Mouse (Mus musculus) adrenal gland, adult 2 months (tissue): ENCODE measurements around the gene Cntd1. TPM values are rescaled to one million over a fixed set of nuclear protein-coding genes. Genes with fewer than 3 reads are reported as not detected.

Experiments used
- DNase-seq: peaks from one replicate; pipeline ENCODE4 v3.0.0; 2021
- polyA plus RNA-seq: library from polyadenylated mRNA; depleted of rRNA; stranded (reverse); fragments of >200 nt; gene quantifications from 2 replicates; pipeline ENCODE4 v1.2.3, GENCODE M21; 2012
- total RNA-seq, 2 experiments: library from RNA; stranded (reverse); gene quantifications; 2 replicates each; pipeline ENCODE4 v1.2.3; 2021

Gene Cntd1
- total and polyA plus RNA-seq, 3 experiments = 0.11 to 0.38 (median 0.32) TPM

DNA sequence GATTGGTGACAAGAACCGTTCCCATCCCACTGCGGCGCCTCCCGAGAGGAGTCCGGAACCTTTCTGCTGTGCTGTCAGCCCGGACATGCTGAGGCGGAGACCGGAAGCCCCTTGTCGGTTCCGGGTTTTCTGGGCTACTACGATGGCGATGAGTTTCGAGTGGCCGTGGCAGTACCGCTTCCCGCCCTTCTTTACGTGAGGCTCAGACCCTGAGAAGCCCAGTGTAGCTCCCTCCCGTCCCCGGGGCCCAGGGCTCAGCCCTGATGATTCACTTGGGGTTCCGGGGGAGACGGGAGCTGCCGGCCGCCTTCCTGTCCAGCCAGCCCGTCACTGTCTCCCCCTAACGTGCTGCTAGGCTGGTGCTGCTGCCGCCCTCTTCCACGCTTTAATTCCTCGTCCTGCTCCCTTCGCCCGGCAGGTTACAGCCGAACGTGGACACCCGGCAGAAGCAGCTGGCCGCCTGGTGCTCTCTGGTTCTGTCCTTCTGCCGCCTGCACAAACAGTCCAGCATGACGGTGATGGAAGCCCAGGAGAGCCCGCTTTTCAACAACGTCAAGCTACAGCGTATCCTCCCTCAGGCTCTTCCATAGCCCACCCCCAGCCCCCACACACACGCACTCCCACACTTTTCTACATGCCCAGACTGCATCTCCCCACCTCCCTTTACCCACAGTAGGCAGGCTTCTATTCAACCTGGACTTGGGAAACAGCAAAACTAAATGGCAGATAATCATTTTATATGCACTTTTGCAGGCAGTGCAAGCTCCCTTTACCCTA, 25.0 kb upstream of the Cntd1 start, which contains the start of gene Vps25:
Gene Vps25 (plus strand): TSS at position 95 of the 777 bp plus-strand sequence.
- DNase-seq = peak; percentile 92

GRCm38 (mm10) chr11:101255826-101256775, 22.7 kb upstream of the Cntd1 start:
- DNase-seq = no peak

- no peak for DNase-seq
These were observed 19.5 kb upstream of the Cntd1 start for GRCm38 (mm10) chr11:101259261-101259712.

GRCm38 (mm10) chr11:101259948-101260825, 18.6 kb upstream of the Cntd1 start, which contains the start of gene Wnk4:
Wnk4 (plus strand) TSS chr11:101260567.
- DNase-seq = peak; percentile 80

GRCm38 (mm10) chr11:101260826-101261380, 17.9 kb upstream of the Cntd1 start:
- DNase-seq = no peak

DNA sequence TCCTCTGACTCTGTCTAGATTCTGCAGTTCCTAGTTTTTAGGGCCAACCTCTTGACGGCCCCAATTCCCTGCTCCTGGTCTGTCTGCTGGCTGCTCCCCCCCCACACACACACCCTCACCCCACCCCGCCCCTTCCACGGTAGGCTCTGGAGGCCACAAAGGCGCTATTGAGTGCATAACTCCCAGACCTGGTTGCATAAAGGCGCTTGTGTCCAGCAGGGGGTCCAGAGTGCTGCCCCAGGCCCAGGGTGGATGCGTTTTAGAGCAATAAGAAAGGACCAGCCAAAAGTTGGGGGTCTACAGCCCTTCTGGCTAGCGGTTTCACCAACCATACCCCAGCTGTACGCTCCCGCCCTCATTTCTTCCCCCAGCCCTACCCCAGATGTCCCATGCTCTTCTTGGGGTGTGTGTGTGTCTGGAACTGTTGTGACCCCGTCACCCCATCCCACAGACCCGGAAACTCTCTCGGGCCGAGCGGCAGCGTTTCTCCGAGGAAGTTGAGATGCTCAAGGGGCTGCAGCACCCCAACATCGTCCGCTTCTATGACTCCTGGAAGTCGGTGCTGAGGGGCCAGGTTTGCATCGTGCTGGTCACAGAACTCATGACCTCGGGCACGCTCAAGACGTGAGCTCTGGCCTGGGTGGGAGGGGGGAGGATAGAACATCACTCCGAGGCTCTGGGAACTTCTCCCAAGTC, 16.4 kb upstream of the Cntd1 start:
- no peak for DNase-seq

DNA sequence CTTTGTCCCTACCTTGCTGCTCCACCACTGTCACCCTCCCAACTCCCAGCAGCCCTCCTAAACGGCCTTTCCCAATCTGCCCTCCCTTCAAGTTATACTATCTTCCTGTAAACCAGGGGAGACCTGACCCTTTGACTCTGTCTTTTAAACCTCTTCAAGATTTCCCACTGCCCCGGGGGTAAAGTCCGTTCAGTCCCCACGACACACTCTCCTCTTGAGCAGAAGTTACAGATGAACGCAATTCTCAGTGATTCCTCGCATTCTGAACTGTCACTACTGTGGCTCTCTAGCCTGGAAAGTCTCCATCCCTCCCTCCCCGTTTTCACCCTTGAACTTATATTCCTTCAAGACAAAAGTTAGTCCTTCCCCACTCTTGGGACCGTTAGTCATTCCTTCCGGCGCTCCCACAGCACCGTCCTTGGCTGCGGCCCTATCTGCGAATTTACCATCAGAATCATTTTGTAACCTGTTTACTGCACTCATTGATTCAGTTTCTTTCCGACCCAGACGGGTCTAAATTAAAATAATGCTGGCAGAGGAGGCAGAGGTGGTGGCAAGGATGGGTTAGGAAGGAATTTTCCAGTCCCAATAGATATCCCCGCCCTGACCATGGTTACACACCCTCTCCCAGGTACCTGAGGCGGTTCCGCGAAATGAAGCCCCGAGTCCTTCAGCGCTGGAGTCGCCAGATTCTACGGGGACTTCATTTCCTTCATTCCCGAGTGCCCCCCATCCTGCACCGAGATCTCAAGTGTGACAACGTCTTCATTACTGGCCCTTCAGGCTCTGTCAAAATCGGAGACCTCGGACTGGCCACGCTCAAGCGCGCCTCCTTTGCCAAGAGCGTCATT, 15.4 kb upstream of the Cntd1 start:
- no peak for DNase-seq

GRCm38 (mm10) chr11:101263989-101264280, 14.9 kb upstream of the Cntd1 start:
- no peak for DNase-seq

DNA sequence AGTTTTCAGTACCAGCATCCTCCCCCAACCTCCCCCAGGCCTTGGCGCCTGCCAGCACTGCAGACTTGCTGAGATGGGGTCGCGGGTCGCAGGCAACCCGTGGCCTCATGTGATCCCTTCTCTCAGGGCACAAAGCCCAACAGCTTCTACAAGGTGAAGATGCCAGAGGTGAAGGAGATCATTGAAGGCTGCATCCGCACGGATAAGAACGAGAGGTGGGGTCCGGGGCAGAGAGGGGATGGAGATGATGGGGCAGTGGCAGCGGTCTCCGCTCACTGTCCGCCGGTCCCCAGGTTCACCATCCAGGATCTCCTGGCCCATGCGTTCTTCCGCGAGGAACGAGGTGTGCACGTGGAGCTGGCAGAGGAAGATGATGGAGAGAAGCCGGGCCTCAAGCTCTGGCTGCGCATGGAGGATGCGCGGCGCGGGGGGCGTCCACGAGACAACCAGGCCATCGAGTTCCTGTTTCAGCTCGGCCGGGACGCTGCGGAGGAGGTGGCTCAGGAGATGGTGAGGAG, 13.8 kb upstream of the Cntd1 start:
- no peak for DNase-seq

DNA sequence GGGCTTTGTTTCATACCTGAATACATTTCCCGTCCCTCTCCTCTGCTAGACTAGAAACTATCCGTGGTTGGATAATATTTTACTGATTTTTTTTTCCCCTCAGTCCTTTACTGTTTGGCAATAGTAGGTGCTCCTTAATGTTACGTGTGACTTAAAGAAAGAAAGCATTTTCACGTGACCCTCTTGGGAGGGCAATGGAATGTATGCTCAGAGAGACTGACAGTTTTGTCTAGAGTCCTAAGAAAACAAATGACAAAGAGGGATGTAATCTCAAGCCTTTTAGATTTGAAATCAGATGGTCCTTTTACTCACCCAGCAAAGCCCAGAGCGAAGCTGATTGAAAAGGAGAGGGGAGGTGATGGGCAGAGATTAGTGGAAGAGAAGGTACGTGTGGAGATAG, 12.9 kb upstream of the Cntd1 start:
- no peak for DNase-seq

DNA sequence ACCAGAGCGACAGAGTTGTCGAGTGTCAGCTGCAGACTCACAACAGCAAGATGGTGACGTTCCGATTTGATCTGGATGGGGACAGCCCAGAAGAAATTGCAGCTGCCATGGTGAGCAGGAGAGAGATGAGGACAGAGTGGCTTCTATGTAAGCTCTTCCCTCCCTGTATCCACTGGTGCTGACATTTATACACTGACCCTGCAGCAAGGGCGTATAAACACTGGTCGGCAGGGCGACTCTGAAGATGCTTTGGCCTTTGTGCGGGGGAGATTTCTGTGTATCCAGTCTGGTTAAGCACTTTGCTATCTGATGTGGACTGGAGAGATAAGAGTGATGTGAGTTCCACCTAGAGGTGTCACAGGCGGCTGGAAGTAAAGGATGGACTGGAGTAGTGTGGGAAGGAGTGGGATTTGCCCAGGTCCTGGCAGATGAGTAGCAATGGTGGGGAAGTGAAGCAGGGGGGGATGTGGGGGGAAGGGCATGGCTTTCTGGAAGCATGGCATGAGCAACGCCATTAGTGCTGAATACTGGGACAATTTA, 9.2 kb upstream of the Cntd1 start:
- no peak for DNase-seq

DNA sequence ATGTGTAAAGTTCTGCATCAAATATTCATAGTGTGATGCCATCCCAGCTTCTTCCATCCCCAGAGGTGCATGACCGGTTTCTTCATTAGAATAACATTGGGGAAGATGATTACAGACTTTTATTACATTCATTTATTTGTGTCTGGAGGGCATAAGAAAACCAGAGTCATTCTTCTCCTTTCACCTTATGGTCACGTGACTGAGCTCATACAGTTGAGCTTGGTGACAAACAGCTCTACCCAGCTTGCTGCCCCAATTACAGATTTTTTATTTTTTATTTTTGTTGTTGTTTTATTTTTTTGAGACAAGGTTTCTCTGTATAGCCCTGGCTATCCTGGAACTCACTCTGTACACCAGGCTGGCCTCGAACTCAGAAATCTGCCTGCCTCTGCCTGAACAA, 6.4 kb upstream of the Cntd1 start:
- no peak for DNase-seq

DNA sequence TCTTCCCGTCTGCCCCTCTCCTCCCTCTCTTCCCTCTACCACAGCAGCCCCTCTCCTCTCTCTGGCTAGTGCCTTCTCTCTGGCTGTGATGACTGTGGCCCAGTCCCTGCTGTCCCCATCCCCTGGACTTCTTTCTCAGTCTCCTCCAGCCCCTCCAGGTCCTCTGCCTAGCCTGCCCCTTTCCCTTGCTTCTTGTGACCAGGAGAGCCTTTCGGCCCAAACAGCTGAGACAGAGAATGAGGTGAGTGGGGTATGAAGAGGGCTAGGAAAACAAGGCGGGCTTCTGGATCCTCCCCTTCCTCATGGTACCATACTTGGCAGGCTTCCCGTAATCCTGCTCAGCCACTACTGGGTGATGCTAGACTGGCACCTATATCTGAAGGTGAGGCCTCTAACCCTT, 3.5 kb upstream of the Cntd1 start:
- DNase-seq = no peak

DNA sequence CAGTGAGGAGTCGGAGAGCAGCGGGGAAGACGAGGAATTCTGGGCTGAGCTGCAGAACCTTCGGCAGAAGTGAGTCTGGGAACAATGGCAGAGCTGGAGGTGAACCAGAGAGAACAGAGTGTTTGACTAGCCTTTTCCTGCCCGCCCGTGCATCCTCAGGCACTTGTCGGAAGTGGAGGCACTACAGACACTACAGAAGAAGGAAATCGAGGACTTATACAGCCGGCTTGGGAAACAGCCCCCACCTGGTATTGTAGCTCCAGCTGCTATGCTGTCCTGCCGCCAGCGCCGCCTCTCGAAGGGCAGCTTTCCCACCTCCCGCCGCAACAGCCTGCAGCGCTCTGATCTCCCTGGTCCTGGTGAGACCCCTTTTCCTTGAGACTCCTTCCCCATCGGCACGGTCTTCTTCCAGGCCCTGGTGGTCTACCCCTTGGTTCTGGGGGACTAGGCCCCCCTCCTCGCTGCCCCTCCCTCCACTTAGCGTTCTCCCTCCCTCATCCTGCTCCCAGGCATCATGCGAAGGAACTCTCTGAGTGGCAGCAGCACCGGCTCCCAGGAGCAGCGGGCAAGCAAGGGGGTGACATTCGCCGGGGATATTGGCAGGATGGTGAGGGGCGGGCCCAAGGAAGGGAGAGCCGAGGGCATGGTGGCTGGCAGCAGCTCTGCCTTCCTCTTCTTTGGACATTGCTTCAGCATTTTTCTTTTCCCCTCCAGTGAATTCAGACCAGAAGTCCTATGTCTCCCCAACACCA, 2.3 kb upstream of the Cntd1 start:
- no peak for DNase-seq

- no peak for DNase-seq
These were observed 1.2 kb upstream of the Cntd1 start for GRCm38 (mm10) chr11:101277381-101278222.

DNA sequence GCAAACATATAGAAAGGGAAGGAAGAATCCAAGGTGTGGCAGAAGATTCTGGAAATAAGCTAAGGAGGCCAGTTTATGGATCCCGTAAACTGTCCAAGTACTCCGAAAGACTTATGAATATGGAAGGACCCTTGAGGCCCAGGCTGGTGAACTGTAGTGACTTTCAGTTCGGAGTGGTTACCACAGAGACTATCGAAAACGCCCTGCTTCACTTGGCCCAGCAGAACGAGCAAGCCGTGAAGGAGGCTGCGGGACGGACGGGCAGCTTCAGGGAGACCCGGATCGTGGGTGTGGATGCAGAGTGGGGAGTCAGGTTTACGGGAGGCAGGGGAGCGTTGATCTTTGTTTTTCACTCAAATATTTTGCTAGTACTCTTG, 369 bp downstream of the Cntd1 start:
- DNase-seq = no peak

DNA sequence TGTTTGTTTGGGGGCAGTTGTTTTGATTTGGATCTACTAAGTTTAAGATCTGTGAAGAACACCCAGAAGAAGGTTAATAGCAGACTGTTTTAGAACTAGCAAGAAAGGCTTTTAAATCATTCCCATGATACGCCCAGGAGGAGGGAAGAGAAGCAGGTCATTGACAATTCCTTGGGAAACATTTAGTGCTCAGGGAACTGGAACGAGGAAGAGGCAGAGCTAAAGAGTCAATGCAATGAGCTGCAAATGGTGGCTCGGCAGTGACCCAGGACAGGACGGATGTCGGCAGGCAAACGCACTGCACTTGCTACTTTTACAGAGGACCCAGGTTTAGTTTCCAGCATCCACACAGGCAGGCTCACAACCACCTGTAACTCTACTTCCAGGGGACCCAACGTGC, 2.0 kb downstream of the Cntd1 start:
- no peak for DNase-seq

DNA sequence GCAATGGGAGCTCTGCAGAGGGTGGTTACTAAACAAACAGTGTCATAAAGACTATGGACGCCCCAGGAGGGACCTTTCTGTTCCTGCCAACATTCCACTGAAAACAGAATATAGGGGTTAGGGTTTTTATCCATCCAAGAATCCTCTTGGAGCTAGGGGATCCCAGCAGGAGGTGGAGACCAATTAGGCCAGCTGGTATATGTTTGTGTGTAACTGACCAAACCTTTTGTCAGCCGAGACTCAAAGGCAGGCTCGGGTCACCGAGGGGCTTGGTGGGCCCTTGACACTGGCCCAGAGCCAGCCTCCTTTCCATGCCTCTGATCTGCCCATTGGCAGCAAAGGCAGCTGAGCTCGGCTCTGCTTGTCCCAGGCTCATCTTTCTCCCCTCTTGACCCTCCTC, 4.1 kb downstream of the Cntd1 start:
- no peak for DNase-seq
